Mouse (Mus musculus) thymus, adult 2 months (tissue): ENCODE results near the gene Cryba4.

Experiments used
- CTCF ChIP-seq: fragments of 200-500 bp; IDR thresholded peaks from 2 replicates; pipeline ENCODE4 v1.5.1; 2012; ENCODE audit warnings: mild to moderate bottlenecking, control low read depth, low read length, moderate library complexity, borderline replicate concordance; ENCODE audit not compliant: control insufficient read depth, poor library complexity, insufficient read depth; ENCODE audit errors: extremely low read depth
- POLR2A ChIP-seq: fragments of 200-500 bp; IDR thresholded peaks from 2 replicates; pipeline ENCODE4 v1.6.1; 2012; ENCODE audit warnings: mild to moderate bottlenecking, low read length, control low read depth, moderate library complexity; ENCODE audit not compliant: control insufficient read depth, poor library complexity, insufficient read depth; ENCODE audit errors: extremely low read depth

GRCm38 (mm10) chr5:112280863-112281660 lies 28.7 kb upstream of the Cryba4 start:
- TF ChIP-seq CTCF (no peak), POLR2A (no peak)
